In the genomic region with DNA sequence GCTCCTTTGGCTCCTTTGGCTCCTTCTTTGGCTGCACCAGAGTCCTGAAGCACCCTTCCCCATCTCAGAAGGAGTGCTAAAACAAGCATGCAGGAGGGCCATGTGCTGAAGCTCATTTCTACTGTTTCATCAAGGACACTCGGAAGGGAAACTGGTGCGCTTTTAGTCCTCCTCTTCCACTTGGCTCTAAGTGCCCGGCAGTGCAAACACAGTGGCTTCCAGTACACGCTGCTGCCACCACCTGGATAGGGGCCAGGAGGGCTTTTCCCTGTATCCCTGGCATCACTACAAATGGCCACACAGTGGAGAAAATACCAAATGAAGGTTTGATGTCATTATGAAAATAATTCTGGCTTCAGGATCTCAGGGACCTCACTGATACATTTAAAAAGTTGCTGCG, we compare ENCODE assay signal across 13 mouse cellular contexts.
DNase-seq lines count a peak whose midpoint lies in the region; ATAC-seq and TF ChIP-seq lines count a peak whose summit lies in the region.
"Had no signal": no experiment of that assay in that cellular context is flagged by ENCODE, and none has a peak within 500 bp of the region (broad histone marks: within the 10 kb centered on the region; RNA-seq: fewer than 3 reads in every experiment).

No protein-coding gene starts in this region.

- WGBS in heart, postnatal 0 days = 39% methylated on average over 5 of the region's 5 CpGs

- H3K36me3 ChIP-seq in heart, postnatal 0 days (replicated peaks; ENCODE audit: control insufficient read depth, insufficient read depth, low read length) = no peaks in the 10 kb centered on the region
- H3K36me3 ChIP-seq: forebrain, embryonic 15.5 days; limb, embryonic 15.5 days had no signal

- peak; percentile 7 for DNase-seq in heart, postnatal 0 days (ENCODE audit: low spot score)
- no peak for DNase-seq in heart, postnatal 25 days (ENCODE audit: low spot score)
- peak; percentile 38 to 43 for DNase-seq in right cerebral cortex, postnatal 10 days (ENCODE audit: low spot score in 2 of 2)
- DNase-seq in right cerebral cortex, adult 18-20 months = no peak
- DNase-seq in cerebellum, postnatal 36 days = peak; percentile 54 to 62
- DNase-seq in urinary bladder, postnatal 25 days (ENCODE audit: low spot score) = no peak
- DNase-seq in left cerebral cortex, adult 8-10 months (ENCODE audit: low spot score in 2 of 2) = no peak
- DNase-seq in left cerebral cortex, postnatal 14 days (ENCODE audit: low spot score in 2 of 2) = no peak
- DNase-seq: heart, adult 18-20 months; thymus, postnatal 25 days had no signal

- no peaks in the 10 kb centered on the region for H3K27me3 ChIP-seq in heart, postnatal 0 days (ENCODE audit: control insufficient read depth, insufficient read depth, low read length)
- H3K27me3 ChIP-seq: forebrain, embryonic 15.5 days; limb, embryonic 15.5 days had no signal

- no peak for TF ChIP-seq EP300 in heart, postnatal 0 days (IDR thresholded peaks at IDR 0.05; ENCODE audit: low read depth)

- TF ChIP-seq CTCF in heart, postnatal 0 days (IDR thresholded peaks at IDR 0.05; ENCODE audit: low read depth) = no peak

- ATAC-seq in heart, postnatal 0 days (ENCODE audit: insufficient read depth, low read depth) = peak; percentile 53; the same call in 1 of the 2 replicates
- ATAC-seq: forebrain, embryonic 15.5 days had no signal

- no peak overlapping the region for H3K4me3 ChIP-seq in heart, postnatal 0 days (ENCODE audit: low read depth, low read length)
- H3K4me3 ChIP-seq: forebrain, embryonic 15.5 days; limb, embryonic 15.5 days had no signal

- H3K9me3 ChIP-seq in heart, postnatal 0 days (replicated peaks; ENCODE audit: control insufficient read depth, low read length) = no peaks in the 10 kb centered on the region
- H3K9me3 ChIP-seq: forebrain, embryonic 15.5 days; limb, embryonic 15.5 days had no signal

- H3K4me2 ChIP-seq in heart, postnatal 0 days (ENCODE audit: low read depth, low read length) = no peak overlapping the region
- H3K4me2 ChIP-seq: forebrain, embryonic 15.5 days; limb, embryonic 15.5 days; midbrain, embryonic 11.5 days had no signal

- H3K4me1 ChIP-seq in heart, postnatal 0 days (ENCODE audit: control insufficient read depth, insufficient read depth) = no peaks in the 10 kb centered on the region
- H3K4me1 ChIP-seq: limb, embryonic 15.5 days had no signal

- intact Hi-C loops in heart, postnatal 25 days (cut with DNase I) = no loop called here
- intact Hi-C loops in left cerebral cortex, postnatal 14 days (cut with DNase I) = no loop called here

- no peak overlapping the region for H3K9ac ChIP-seq in heart, postnatal 0 days (replicated peaks; ENCODE audit: low read depth, low read length)
- H3K9ac ChIP-seq: forebrain, embryonic 15.5 days; limb, embryonic 15.5 days had no signal

- H3K27ac ChIP-seq in heart, postnatal 0 days (ENCODE audit: low read depth) = no peak overlapping the region
- H3K27ac ChIP-seq: forebrain, embryonic 15.5 days; limb, embryonic 15.5 days had no signal

Comparison
In these comparisons a context has a peak if more than half of its experiments do, and no peak if none do; other contexts are left out.
1. DNase-seq: peak in heart, postnatal 0 days (single experiment), right cerebral cortex, postnatal 10 days (2 of 2) and cerebellum, postnatal 36 days (2 of 2); none in heart, postnatal 25 days (single experiment), right cerebral cortex, adult 18-20 months (single experiment), urinary bladder, postnatal 25 days (single experiment), left cerebral cortex, adult 8-10 months (0 of 2) and left cerebral cortex, postnatal 14 days (0 of 2).